Mouse (Mus musculus) bone marrow, adult 2 months (tissue): ENCODE measurements around the gene Tmem205. TPM values are rescaled to one million over a fixed set of nuclear protein-coding genes. Genes with fewer than 3 reads are reported as not detected.

Source experiments
- H3K27ac ChIP-seq: fragments of 200-500 bp; 2 replicates; pipeline ENCODE4 v1.5.1; 2012; ENCODE audit warnings: low read depth, mild to moderate bottlenecking, control low read depth, inconsistent platforms, low read length; ENCODE audit not compliant: control insufficient read depth, poor library complexity, insufficient read depth
- H3K4me1 ChIP-seq: fragments of 200-500 bp; 2 replicates; pipeline ENCODE4 v1.6.1; 2011; ENCODE audit warnings: low read length; ENCODE audit not compliant: control insufficient read depth, insufficient read depth
- H3K4me3 ChIP-seq: fragments of 200-500 bp; replicated peaks from 2 replicates; pipeline ENCODE3; 2011; ENCODE audit warnings: mild to moderate bottlenecking, low read depth, low read length, control low read depth; ENCODE audit not compliant: control insufficient read depth
- CTCF ChIP-seq: fragments of 200-500 bp; IDR thresholded peaks from 2 replicates; pipeline ENCODE4 v1.5.1; 2011; ENCODE audit warnings: low read length, control low read depth; ENCODE audit not compliant: control insufficient read depth, insufficient read depth
- POLR2A ChIP-seq: fragments of 200-500 bp; IDR thresholded peaks from 2 replicates; pipeline ENCODE4 v1.6.1; 2011; ENCODE audit warnings: low read depth, mild to moderate bottlenecking, control low read depth, low read length, borderline replicate concordance; ENCODE audit not compliant: control insufficient read depth
- WGBS: fragments of 180-500 bp; shearing (Covaris S2); methylation state at CpG from one replicate; pipeline ENCODE4 v1.1.7; 2018; 5-methylcytosine and 5-hydroxymethylcytosine counted together
- polyA plus RNA-seq: library from polyadenylated mRNA; stranded (reverse); fragments of >200 nt; gene quantifications from 2 replicates; pipeline ENCODE4 v1.2.4, GENCODE M21; 2011; ENCODE audit warnings: low replicate concordance; ENCODE audit not compliant: missing spikeins, insufficient read depth, insufficient read length

The Tmem205 gene
- polyA plus RNA-seq, 1 experiment: 37.4 TPM

- TF ChIP-seq CTCF (no peak), POLR2A (no peak)
- 26% methylated on average over 3 of the region's 3 CpGs for WGBS
- Histone ChIP-seq H3K4me3 (no peak overlapping the region), H3K4me1 (no peaks in the 10 kb centered on the region; the same call in 1 of the 2 replicates), H3K27ac (no peak overlapping the region)
Observed at GRCm38 (mm10) chr9:21953600-21953999, 26.2 kb upstream of the Tmem205 start.

- 73% methylated on average over 3 of the region's 3 CpGs for whole genome bisulfite sequencing
- TF ChIP-seq POLR2A: no peak
- peak; percentile 45 for TF ChIP-seq CTCF
- no peak overlapping the region for H3K27ac ChIP-seq
- H3K4me3 ChIP-seq: no peak overlapping the region
- no peaks in the 10 kb centered on the region; the same call in 1 of the 2 replicates for H3K4me1 ChIP-seq
Observed at GRCm38 (mm10) chr9:21951977-21952376, 24.6 kb upstream of the Tmem205 start.

DNA sequence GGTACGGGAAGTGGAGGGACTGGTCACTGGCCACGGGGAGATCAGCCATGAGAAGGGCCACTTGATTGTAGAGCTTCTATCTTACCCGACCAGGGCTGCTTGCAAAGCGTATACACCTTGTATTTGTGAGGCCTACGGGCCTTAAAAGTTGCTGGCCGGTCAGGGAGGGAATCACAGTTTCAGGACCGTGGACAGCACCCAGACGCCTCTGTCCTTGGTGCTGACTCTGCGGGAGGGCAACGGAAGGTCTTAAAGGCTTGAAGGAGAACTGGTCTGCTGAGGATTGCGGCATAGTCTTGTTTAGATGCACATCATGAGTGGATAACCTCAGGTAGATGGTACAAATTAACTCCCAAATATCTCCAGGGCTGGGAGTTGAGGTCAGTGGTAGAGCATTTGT lies 23.0 kb upstream of the Tmem205 start:
- Histone ChIP-seq H3K4me3 (no peak overlapping the region), H3K27ac (no peak overlapping the region), H3K4me1 (no peaks in the 10 kb centered on the region; the same call in 1 of the 2 replicates)
- TF ChIP-seq POLR2A (no peak), CTCF (peak; percentile 51)
- 11% methylated on average over 11 of the region's 11 CpGs for WGBS

GRCm38 (mm10) chr9:21948790-21949189 lies 21.4 kb upstream of the Tmem205 start:
- no peak for TF ChIP-seq CTCF

GRCm38 (mm10) chr9:21948146-21948545 lies 20.8 kb upstream of the Tmem205 start:
- TF ChIP-seq CTCF (no peak), POLR2A (no peak)
- Histone ChIP-seq H3K27ac (no peak overlapping the region), H3K4me1 (no peaks in the 10 kb centered on the region), H3K4me3 (no peak overlapping the region)
- WGBS: 49% methylated on average over 8 of the region's 8 CpGs

More at GRCm38 (mm10) chr9:21948790-21949189, 21.4 kb upstream of the Tmem205 start:
- WGBS: 64% methylated on average over 6 of the region's 6 CpGs
- no peak overlapping the region for H3K27ac ChIP-seq
- no peak overlapping the region for H3K4me3 ChIP-seq
- H3K4me1 ChIP-seq: no peaks in the 10 kb centered on the region; the same call in 1 of the 2 replicates

- H3K4me1 ChIP-seq: no peaks in the 10 kb centered on the region
- no peak overlapping the region for H3K4me3 ChIP-seq
- WGBS: 3% methylated on average over 28 of the region's 28 CpGs
- TF ChIP-seq POLR2A: no peak
- TF ChIP-seq CTCF: no peak
- H3K27ac ChIP-seq: no peak overlapping the region
Observed at GRCm38 (mm10) chr9:21947540-21948130, 20.3 kb upstream of the Tmem205 start.

DNA sequence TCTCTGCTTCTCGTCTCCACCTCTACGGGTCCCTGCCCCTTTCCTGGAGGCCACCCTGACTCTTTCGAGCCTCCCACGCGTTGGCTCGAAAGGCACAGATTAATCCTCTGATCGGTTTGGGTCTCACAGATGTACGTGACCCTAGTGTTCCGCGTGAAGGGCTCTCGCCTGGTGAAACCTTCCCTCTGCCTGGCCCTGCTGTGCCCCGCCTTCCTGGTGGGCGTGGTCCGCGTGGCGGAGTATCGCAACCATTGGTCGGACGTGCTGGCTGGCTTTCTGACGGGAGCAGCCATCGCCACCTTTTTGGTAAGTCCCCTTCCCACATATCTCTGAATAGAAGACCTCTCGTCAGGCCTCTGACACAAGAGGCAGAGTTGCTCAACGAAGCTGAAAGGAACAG lies 16.9 kb upstream of the Tmem205 start:
- no peak for TF ChIP-seq CTCF
- TF ChIP-seq POLR2A: no peak
- Histone ChIP-seq H3K27ac (no peak overlapping the region), H3K4me3 (no peak overlapping the region), H3K4me1 (no peaks in the 10 kb centered on the region)
- 55% methylated on average over 23 of the region's 23 CpGs for WGBS

GRCm38 (mm10) chr9:21943638-21944037 lies 16.3 kb upstream of the Tmem205 start:
- H3K4me1 ChIP-seq: no peaks in the 10 kb centered on the region
- TF ChIP-seq CTCF: no peak
- no peak for TF ChIP-seq POLR2A
- WGBS: 70% methylated on average over 12 of the region's 12 CpGs
- H3K4me3 ChIP-seq: no peak overlapping the region
- no peak overlapping the region for H3K27ac ChIP-seq

DNA sequence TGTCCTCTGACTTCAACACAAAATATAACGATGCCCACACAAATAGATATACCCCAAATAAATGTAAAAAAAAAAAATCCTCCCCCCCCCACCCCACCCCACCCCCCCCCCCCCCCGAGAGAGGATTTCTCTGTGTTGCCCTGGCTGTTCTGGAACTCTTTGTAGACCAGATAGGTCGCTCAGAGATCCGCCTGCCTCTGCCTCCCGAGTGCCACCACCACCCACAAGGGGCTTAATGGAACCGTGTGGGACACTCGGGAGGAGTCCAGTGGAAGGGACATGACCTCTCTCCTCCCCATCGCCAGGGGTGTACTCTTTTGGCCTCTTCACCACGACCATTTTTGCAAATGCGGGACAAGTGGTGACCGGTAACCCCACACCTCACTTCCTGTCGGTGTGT lies 15.7 kb upstream of the Tmem205 start:
- Histone ChIP-seq H3K4me1 (no peaks in the 10 kb centered on the region), H3K4me3 (no peak overlapping the region), H3K27ac (no peak overlapping the region)
- 70% methylated on average over 12 of the region's 12 CpGs for WGBS
- TF ChIP-seq POLR2A (no peak), CTCF (no peak)
